Mouse (Mus musculus) common myeloid progenitor, adult 5-6 weeks (primary cell): ENCODE measurements around the gene Pdia4. TPM values are rescaled to one million over a fixed set of nuclear protein-coding genes. Genes with fewer than 3 reads are reported as not detected.
"Not testable (repeated sequence)": the region's sequence is repeated elsewhere in the genome, so short reads cannot be mapped to it uniquely, and the experiment has no call there.

Experiments used
- ATAC-seq: replicated peaks from 2 replicates; pipeline ENCODE4 v1.8.0; 2016; ENCODE audit warnings: low read depth, mild to moderate bottlenecking, moderate TSS enrichment, inconsistent platforms; ENCODE audit not compliant: poor library complexity, severe bottlenecking
- total RNA-seq: library from RNA; stranded (forward); fragments of 200-1000, 187-1606 nt; gene quantifications from 2 replicates; pipeline ENCODE4 v1.2.3, GENCODE M21; 2017

Pdia4 gene
- 206 and 214 TPM in 2 replicates for total RNA-seq

DNA sequence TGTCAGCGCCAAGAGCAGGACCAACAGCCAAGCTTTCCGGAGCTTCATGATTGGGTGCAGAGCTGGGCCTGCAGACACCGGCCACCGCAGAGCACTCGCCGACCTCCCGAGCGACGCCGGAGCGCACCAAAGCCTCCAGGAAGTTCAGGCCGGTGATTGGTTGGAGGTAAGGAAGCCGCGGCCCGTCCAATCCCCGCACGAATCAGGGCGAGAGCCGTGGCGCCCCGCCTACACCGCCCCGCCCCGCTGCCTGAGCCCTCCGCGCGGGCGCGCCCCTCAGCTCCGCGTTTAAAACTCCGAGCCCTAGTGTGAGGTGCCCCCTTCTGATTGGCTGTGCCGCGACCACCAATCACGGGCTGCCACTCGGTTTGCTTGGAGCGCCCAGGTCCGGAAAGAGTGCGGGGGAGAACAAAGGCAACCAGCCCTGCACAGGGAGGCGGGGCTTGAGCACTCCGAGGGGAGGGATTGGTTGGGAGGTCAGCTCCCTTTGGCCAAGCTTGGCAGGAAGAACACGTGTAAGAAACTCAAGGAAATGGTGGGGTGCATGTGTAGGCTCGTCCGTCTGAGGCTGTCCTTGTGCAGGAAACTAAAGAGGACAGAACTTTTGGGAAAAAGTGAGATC lies at the start of gene Pdia4:
Pdia4 (minus strand) TSS at position 174 of the 622 bp plus-strand sequence.
- ATAC-seq = peak; percentile 94

DNA sequence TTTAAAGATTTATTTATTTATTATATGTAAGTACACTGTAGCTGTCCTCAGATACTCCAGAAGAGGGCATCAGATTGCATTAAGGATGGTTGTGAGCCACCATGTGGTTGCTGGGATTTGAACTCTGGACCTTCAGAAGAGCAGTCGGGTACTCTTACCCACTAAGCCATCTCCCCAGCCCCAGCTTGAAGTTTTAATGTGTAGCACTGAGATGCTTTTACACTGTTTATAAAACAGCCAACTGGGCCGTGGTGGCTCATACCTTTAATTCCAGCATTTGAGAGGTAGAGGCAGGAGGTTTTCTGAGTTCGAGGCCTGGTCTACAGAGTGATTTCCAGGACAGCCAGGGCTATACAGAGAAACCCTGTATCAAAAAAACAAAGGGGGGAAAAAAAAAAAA lies 44.5 kb upstream of the Pdia4 start:
- not testable (repeated sequence) for ATAC-seq

DNA sequence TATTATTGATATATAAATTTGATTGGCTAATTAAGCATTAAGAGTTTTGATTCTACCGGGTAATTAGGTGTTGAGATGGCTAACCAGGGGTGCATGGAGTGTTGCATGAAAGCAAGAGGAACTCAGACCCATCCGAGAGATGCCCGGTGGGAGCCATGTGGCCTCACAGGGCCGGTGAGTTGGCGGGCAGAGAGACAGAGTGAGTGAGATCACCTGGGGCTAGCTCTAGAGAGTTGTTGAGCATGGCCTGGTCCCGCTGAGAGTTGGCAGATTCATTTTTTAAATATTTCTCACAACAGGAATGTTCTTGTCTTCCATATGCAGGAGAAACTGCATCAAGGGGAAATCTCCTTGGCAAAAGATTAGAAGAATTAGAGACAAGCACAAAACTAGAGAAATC lies 44.0 kb upstream of the Pdia4 start:
- ATAC-seq = no peak

DNA sequence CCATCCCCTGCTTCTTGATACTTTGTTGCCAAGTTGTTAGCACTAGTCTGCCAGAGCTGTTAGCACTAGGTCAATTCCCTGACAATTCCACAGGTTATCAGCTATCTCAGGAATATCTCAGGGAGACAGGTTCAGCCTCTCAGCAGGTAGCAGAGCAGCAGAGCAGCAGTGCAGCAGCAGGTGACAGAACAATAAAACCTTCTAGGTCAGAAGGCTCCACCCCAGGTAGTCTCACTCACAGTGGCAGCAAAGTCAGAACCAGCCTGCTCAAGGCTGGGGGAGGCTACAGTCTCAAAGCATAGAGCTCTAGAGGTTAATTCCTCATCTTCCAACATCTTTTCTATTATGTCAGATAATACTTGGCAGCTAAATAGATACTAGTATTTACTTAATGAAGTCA lies 32.5 kb upstream of the Pdia4 start:
- no peak for ATAC-seq

DNA sequence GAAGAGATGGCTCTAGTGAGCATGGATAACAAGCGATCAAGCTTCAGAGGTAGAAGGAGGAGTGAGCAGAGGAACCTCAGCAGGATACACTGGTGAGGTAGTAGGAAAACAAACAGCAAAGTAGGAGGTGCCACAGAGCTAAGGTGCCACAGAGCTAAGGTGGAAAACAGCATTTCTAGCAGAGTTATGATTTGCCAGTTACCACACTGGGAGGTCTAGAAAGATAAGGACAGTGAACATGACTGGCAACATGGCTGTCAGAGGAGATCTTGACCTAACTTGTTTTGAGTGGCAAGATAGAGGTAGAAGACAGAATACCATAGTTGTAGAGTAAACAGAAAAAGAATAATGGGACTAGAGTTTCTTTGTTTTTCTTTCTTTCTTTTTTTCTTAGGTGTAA lies 29.1 kb upstream of the Pdia4 start:
- peak; percentile 32; the same call in 1 of the 2 replicates for ATAC-seq

DNA sequence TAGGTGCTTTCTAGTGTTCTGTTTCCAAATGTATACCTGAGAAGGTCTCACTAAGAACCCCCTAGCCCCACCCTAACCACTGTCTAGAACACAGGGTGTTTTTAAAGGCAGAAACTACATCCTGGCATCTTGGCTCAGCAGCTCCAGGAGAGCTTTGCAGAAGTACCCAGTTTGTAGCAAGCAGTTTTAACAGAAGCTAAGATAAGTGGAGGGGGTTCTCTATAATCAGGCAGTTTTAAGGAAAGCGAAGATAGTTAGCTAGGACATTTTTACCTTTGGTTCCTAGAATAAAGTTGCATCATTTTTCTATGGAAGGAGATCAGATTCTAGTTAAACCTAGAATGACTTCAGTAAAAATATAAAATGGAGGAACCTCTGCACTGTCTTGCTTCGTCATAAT lies 28.6 kb upstream of the Pdia4 start:
- no peak for ATAC-seq

DNA sequence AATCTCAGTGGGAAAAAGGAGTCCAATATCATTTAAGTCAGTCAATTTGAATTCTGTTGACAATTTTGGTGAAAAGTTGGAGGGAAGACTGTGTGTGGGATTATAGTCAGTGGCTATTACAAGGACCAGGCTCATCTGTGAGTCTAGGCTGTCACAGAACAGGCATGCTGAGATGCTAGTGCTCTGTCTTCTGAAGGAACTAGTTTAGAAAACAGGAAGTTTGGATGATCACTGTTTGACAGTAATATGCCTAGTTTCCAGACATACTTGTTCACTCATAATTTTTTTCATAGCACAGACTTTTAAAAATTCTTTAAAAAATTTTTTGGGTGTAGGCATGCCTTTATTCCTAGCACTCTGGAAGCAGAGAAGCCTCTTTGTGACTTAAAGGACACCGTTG lies 27.8 kb upstream of the Pdia4 start:
- no peak for ATAC-seq

DNA sequence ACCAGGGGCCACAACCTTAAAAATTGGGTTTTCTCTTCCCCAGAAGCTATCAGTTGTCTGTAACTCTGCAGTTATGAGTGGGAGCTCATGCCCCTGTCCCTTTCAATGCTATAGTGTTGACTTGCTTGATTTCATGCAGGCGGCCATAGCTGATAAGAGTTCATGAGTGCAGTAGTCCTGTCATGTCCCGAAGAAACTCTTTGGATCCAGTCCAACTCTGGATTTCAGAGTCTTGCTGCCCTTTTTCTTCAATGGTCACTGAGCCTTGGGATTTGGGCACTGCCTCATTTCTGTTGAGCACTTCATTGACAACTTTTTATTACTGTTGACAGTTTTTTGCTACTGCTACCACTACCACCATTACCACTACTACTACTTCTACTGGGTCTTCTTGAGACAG lies 24.4 kb upstream of the Pdia4 start:
- ATAC-seq = no peak

DNA sequence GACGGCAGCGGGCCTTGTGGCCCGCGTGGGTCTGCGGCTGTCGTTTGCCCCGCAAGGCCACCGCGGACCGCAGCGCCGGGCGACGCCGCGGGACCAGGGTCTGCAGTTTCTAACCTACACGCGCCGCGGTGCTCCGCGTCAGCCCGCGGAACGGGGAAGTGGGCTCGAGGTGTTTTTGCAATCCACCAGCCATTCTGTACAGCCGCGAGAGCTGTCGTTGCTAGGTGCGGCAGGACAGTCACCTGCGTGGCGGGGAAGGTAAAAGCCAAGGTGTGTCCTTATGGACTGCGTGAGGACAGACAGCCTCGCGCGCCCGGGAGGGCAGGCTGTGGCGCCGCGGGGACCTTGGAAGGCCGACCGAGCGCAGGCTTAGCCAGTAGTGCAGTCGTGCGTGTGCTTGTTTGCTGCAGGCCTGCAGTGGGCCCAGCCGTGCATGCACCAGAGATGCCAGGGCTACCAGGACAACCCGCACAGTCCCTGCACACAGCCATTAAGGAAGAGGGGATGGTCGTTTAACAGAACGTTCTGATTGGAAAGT lies 22.8 kb upstream of the Pdia4 start:
- ATAC-seq = peak; percentile 52

DNA sequence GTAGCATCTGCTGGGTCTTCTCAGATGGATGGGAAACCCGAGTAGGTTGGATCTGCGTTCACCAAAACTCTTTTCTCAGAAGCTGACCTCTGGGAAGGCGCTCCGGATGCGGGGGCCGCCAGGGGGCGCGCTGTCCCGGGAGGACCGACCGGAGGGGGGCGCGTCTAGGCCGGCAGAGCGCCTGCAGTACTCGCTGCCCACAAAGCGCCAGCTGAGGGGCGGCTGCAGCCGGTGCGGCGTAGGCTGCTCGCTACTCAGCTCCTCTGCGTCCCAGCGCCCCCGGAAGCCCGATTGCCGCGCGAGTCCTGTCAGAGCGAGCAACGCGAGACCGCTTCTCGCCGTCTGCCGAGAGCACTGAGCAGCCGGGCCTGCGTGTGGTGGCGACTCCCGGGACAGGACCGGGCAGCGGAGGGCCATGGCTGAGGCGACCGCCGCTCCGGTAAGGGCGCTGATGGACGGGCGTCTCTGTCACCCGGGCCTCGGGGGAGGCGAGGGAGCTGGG lies 22.3 kb upstream of the Pdia4 start, which contains the start of gene Zfp398:
Zfp398 (plus strand) TSS at position 180 of the 502 bp plus-strand sequence.
- ATAC-seq = peak; percentile 93

DNA sequence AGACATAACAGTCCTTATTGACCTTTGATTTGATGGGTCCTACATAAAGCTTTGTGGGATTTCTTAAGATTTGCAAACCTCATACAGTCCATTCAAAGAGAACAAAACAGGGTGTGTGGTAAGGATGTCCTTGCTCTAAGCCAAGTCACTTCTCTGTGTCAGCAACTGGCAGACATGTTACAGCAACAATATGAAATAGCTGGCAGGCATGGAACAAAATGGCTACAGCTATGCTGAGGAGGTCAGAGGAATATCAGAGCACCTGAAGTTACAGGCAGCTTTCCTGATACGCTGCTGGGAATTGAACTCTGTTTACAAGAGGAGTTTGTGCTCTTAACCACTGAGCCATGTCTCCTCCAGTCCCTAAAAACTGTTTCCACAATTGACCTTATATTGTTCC lies 19.0 kb upstream of the Pdia4 start:
- no peak for ATAC-seq

DNA sequence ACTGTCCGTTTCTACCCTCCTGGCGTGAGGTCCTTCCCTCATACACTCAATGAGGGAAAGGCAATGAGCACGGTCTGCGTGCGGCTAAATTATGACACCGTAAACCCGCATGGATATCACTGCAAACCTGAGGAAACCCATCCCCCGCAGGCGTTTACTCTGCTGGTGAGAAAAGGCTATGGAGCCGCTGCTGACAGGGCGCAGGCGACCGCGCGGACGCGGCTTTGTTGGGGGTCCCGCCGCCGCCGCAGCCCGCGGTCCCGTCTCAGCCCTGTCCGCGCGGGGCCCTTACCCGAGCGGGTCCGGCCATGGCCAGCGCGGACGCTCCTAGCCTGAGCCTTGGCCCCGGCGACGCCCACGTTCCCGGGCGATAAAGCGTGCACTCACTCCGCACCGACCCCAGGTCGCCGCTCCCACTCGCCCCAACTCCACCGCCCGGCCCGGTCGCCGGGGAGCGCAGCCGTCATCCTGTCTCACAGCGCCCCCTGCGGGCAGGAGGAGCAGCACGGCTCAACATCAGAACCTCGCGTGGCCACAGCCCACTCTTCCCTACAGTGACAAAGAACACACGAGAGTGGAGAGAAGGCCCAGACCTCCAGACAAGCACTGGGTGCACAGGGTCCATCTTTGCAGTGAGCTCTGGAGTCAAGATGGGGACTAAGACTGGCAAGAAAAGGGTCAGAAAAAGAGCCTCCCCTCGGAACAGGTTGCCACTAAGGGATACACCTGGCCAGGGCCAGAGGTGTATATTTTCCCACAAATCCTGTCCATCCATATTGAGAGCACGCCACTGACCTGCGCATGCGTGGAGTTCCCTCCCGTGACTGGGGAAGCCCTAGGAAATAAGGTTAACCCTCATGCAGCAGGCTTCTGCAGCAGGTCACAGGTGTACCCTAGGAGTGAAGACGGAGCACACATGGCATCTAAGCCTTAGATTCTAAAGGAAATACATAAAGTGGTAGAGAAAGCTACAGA lies 17.2 kb upstream of the Pdia4 start, which contains the start of gene Zfp786:
Zfp786 (minus strand) TSS at position 764 of the 975 bp plus-strand sequence.
- ATAC-seq = peak; percentile 90

DNA sequence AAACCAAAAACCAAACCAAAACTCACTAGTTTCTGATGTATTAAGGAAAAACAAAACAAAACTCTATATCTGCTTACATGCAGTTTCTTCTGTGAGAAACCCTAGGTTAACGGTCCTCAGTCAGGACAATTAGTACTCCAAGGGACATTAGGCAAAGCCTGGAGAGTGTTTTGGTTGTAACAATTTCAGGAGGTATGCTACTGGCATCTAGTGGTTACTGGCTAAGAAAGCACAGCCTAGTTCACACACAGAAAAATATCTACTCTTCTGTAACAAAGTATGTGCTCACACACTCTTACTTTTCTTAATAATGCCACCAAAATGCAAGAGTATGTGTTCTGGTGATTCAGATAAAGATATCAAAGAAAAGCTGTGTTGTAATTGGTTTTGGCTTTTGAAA lies 15.7 kb upstream of the Pdia4 start:
- peak; percentile 52 for ATAC-seq

DNA sequence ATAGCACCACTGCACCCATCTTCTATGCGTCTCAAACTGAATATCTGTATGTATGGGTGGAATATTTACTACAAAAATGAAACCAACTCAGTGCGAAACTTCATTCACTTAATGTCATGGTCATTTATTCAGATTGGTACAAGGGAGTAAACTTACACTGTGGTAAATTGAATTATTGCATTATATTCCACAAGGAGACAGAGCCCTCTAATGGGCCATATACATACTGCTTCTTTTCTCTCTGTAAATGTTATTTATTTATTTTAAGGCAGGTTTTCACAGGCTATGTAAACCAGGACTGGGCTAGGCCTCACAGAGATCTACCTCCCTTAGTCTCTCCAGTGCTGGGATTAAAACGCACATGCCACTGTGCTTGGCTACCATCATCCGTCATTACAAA lies 14.2 kb upstream of the Pdia4 start:
- ATAC-seq = no peak

DNA sequence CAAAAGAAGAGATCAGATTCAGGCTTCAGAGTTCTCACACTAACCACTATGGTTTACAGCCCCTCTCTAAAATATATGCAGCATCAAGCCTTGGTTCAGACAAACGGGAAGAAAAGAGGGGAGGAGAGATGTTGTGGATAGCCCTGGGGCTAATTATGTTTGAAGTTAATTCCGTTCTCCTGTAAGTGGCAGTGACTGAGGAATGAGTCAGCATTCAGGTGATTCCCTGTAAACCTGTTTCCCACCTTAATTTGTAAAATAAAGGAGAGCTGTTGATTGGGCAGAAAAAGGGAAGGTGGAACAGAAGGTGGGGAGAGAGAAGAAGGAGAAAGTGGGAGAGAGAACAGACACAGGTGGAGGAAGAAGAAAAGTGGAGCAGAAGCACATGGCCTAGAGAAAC lies 11.0 kb upstream of the Pdia4 start:
- ATAC-seq = no peak

DNA sequence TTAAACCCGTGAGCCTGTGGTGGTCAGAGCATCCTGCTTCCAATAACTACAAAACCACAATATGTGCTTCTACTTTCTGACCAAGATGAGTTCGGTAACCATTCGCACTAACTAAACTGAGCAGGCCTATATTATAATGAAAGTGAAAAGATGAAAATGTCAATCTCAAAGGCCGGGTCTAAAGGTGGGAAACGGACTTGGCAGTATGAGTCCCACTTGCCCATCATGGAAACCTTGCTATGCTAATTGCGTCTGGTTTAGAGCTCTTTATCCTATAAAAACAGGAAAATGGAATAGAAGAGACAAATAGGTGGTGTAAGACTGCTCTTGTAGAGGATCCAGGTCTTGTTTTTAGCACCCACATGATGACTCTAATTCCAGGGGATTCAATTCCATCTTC lies 8.5 kb upstream of the Pdia4 start:
- no peak for ATAC-seq

DNA sequence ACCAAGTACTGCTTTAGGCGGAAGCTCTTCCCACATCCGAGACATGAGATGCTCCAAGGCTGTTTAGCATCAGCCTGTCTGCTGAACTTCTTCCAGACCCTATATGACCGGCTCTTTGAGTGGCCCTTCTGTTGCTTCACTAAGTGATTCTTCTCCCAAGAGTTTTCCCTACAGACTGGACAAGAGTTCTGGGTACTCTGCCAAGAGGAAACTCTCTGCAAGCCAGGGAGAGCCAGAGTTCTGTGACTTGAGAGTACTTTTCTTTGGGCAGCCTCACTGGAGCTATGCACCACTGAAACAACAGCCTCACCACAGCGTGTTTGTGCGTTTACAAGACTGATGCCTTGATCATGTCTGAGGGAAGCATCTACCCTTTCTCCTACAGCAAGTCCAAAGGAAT lies 8.0 kb upstream of the Pdia4 start:
- ATAC-seq = no peak

DNA sequence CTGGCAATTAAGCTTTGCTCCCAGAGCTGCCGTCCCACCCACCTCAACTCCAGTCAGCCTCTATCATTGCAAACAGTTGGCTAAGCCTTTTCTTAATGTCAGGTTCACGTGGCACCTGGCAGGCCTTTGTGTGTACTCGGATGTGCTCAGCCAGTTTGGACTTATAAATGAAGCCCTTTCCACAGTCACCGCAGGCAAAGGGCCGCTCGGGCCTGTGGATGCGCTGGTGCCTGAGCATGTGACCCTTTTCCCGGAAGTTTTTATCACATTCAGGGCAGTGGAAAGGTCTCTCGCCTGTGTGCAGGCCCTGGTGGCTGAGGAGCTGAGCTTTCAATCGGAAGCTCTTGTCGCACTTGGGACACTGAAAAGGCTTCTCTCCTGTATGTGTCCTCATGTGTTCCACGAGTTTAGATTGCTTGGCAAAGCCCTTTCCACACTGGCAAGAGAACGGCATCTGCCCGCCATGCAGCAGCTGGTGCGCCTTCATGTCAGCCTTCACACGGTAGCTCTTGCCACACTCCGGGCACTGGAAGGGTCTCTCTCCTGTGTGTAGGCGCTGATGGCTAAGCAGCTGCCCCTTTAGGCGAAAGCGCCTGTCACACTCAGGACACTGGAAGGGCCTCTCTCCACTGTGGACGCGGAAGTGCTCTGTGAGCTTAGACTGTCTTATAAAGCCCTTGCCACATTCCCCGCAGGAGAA lies 6.5 kb upstream of the Pdia4 start:
- ATAC-seq = no peak

DNA sequence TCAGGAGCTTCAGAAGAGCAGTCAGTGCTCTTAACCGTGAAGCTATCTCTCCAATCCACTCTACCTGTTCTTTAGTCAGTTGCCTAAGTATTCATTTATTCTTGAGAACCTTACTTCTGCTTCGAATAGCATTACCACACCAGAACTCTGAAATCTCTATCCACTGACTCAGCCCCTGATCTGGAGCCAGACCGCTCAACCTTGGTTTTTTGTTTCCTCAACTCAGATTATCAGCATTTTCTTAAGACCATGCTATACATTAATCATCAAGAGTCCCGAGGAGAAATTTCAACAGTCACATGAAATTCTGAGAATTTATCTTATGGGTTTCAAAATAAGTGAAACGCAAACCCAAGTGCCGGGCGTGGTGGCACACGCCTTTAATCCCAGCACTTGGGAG lies 5.5 kb upstream of the Pdia4 start:
- no peak for ATAC-seq

DNA sequence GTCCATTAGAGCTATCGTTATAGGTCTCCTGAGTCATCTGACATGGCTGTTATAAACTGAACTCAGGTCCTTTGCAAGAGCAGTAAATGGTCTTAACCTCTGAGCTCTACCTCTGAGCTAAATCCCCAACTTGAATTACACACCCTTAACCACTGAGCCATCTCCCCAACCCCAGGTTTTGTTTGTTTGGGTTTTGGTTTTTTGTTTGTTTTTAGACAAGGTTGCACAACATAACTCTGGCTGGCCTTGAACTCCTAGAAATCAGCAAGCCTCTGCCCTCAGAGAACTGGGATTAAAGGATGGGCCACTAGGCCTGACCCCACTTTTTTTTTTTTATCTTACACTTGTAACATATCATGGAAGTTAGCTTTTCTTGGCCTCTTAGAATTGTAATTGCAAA lies 2.9 kb upstream of the Pdia4 start:
- no peak for ATAC-seq
